Mouse (Mus musculus) C2C12 (cell line): ENCODE results near the gene Tstd2.

Experiments used
- CTCF ChIP-seq: IDR thresholded peaks from one replicate; pipeline ENCODE4 v1.5.1; 2011; ENCODE audit not compliant: control insufficient read depth, insufficient read depth, insufficient read length
- FOSL1 ChIP-seq: IDR thresholded peaks from one replicate; pipeline ENCODE4 v1.8.0; 2011; ENCODE audit warnings: mild to moderate bottlenecking, low read length; ENCODE audit not compliant: poor library complexity, insufficient read depth, severe bottlenecking
- MAX ChIP-seq: IDR thresholded peaks from one replicate; pipeline ENCODE4 v1.6.1; 2011; ENCODE audit warnings: mild to moderate bottlenecking, control low read depth

DNA sequence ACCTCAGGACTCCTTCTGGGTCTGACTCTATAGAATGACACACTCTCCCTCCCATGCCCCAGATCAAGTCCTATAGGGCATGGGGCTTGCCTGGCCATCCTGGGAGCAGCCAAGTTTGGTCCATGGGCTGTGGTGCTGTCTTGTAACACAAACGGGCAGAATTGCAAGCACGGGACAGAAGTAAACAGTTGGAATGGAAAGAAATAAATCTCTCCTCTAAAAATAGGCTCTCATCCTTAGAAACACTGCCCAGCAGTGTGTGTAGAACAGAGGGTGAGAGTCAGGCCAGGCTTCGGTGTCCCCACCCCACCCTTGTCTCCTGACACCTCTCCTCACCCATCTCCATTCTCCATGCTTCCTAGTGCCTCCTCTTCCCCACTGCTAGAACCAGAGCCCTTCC lies 70.4 kb downstream of the Tstd2 start:
- TF ChIP-seq CTCF (no peak), FOSL1 (no peak), MAX (no peak)
